Mouse (Mus musculus) skeletal muscle tissue, adult 2 months (tissue): ENCODE measurements around the gene Ring1.
A peak's percentile ranks its signal among the peaks of the same experiment; 100 is the strongest.
"Not testable (repeated sequence)": the region's sequence is repeated elsewhere in the genome, so short reads cannot be mapped to it uniquely, and the experiment has no call there.

Source experiments
- DNase-seq: peaks from one replicate; pipeline ENCODE4 v3.0.0-alpha.2; 2012; ENCODE audit warnings: low read depth, low spot score

The Ring1 gene

GRCm38 (mm10) chr17:34028501-34029149, 4.1 kb upstream of the Ring1 start:
- DNase-seq, result peak; percentile 13

DNA sequence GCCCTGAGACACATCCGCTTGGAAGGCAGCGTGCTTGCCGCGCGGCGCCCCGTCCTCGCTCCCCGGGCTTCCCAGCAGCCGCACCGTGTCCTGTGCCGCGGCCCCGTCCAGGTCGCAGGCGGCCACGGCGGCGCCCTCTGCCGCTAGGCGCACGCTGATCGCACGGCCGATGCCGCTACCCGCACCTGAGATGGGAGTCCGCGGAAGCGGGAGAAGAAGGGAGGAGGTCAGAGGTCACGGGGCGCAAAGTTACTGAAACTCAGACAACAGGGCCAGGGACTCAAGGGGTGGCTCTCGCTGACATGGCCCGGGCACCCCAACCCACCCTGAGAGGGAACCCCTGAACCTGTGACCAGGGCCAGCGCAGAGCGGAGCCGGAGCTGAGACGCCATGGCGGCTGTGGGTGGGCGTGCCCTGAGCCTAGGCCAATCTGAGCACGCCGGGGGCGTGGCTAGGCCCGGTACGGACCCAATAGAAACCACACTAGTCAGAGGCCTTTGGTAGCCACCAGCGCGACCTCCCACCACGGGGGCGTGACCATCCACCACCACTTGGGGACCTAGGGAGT, 3.3 kb upstream of the Ring1 start, which contains the start of gene H2-Ke6:
TSS of gene H2-Ke6 (minus strand) at position 405 of the 568 bp plus-strand sequence.
- DNase-seq, result peak; percentile 87

- DNase-seq, result peak; percentile 18
Measured at GRCm38 (mm10) chr17:34026917-34027655, 2.6 kb upstream of the Ring1 start.

- DNase-seq, result no peak
Measured at GRCm38 (mm10) chr17:34026221-34026620, 1.7 kb upstream of the Ring1 start.

GRCm38 (mm10) chr17:34025756-34026151, 1.3 kb upstream of the Ring1 start:
- DNase-seq, result no peak

- DNase-seq, result no peak
Measured at GRCm38 (mm10) chr17:34024861-34025755, 628 bp upstream of the Ring1 start.

- no peak for DNase-seq
Measured at GRCm38 (mm10) chr17:34023678-34024077, 802 bp downstream of the Ring1 start.

GRCm38 (mm10) chr17:34022987-34023386, 1.5 kb downstream of the Ring1 start:
- no peak for DNase-seq

DNA sequence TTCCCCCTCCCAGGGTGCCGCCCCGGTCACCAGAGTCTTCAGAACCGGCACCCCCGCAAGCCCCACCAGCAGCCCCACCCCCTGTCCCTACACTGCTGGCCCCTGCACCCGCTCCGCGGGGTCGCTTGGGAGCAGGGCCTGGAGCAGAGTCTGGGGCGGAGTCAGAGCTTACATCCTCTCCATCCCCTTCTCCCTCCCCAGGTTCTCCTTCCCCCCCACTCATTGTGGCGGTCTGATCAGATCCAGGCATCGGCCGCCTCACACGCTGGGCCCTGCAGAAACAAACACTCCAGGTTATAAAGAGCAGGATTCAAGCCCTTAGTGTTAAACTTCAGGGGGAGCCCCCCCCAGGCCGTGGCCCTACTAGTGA, 2.1 kb downstream of the Ring1 start:
- DNase-seq, result no peak

- no peak for DNase-seq
Measured at GRCm38 (mm10) chr17:34021539-34022413, 2.7 kb downstream of the Ring1 start.

DNA sequence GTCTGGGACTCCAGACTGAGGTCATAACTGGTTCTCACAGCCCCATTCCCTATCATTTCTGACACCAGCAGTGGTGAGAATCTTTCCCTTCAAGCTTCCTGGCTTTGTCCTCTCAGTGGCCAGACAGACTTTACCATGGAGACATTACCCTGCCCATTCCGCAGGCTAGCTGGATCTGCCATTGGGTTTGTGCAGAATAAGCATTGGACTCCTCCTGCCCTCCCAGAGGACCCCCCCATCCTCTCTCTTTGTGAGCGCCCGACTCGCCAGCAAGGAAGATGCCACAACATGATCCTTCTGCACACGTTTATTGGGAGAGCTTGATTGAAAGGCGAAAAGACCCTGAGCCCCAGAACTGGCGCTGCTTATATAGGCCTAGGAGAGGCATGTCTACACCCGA, 11.0 kb downstream of the Ring1 start:
- DNase-seq, result no peak

- no peak for DNase-seq
Measured at GRCm38 (mm10) chr17:34010156-34010555, 14.3 kb downstream of the Ring1 start.

GRCm38 (mm10) chr17:34006570-34006969, 17.9 kb downstream of the Ring1 start:
- DNase-seq, result no peak

DNA sequence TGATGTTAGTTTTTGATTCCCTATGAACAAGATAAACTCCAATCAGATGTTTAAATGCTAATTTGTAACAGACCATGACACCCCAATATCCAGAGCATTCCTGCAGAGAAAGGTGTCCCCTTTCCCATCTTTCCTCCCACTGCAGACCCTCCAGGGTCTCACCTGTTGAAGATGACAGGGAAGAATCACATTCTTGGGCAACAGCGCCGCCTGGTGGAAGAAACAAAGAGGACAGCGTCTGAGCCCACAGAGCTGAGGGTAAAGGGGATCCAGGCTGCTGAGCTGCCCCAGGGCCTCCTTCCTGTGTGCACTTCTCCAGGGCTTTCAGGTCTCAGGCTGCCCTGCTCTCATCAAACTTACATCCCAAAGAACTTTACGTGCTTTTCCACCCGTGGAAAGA, 21.1 kb downstream of the Ring1 start:
- no peak for DNase-seq

GRCm38 (mm10) chr17:34000796-34001195, 23.7 kb downstream of the Ring1 start:
- DNase-seq, result not testable (repeated sequence)

GRCm38 (mm10) chr17:34000150-34000537, 24.3 kb downstream of the Ring1 start, which contains the start of gene H2-K1:
H2-K1 (minus strand) TSS chr17:34000347.
- DNase-seq, result peak; percentile 94

- no peak for DNase-seq
Measured at GRCm38 (mm10) chr17:33999341-34000149, 24.9 kb downstream of the Ring1 start.

- not testable (repeated sequence) for DNase-seq
Measured at GRCm38 (mm10) chr17:33998697-33999096, 25.8 kb downstream of the Ring1 start.

DNA sequence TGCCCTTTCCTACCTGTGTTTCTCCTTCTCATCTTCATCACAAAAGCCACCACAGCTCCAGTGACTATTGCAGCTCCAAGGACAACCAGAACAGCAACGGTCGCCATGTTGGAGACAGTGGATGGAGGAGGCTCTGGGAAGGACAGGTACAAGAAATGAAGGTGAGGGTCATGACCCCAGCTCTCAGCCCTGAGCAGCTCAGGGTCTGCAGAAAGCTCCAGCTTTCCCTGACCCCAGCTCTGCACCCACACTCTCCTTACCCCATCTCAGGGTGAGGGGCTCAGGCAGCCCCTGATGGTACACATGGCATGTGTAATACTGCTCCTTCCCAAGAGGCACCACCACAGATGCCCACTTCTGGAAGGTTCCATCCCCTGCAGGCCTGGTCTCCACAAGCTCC, 27.5 kb downstream of the Ring1 start:
- DNase-seq, result not testable (repeated sequence)

DNA sequence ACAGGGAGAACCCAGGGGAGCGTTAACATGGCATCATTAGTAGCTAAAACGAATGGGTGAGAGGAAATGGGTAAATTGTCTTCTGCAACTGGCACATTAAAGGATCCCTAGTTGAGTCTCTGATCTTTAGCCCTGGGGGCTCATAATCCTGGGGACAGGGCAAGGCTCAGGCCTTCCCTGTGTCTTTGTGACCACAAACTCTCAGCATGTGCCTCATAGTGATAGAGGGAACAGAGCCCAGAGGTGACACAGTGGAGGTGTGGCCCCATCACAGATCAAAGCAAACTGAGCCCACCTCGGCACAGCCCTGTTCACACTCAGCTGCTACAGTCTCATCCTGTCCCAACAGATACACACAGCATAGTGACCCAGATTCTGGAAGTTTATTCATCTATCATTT, 28.8 kb downstream of the Ring1 start:
- DNase-seq, result no peak
